Mouse (Mus musculus): Measurements from ENCODE around the gene Ackr3. TPM values are rescaled to one million over a fixed set of nuclear protein-coding genes. Genes with fewer than 3 reads are reported as not detected.

The Ackr3 gene
- total and polyA plus RNA-seq, 3 experiments: 13.1 to 34.4 (median 23.1) TPM

DNA sequence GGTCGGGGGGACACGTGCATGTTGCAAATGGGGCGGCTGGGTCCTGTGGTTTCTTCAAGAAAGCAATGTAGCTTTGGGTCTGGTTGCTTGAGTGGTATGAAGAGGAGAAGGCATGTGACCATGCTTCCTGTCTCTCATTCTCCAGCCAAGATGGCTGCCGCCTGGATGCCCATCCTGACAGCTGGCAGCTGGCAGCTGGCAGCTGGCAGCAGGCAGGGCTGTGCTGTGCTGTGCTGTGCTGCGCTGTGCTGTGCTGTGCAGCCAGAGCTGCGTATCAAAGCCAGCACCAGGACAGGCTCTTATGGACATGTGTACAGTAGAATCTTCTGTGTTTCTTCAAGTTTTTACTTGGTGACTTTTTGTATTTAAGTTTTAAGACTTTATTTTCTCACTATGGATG, 11.1 kb downstream of the Ackr3 start:
- Histone ChIP-seq H3K27me3 (replicated peaks) (no peaks in the 10 kb centered on the region), H3K36me3 (replicated peaks in 1 of 2; ENCODE audit: control insufficient read depth in 1 of 2, insufficient read depth in 1 of 2, low read length in 1 of 2) (peaks cover 20 to 69% of the 10 kb centered on the region in 2 experiments), H3K27ac (ENCODE audit: insufficient read depth, low read depth) (no peak overlapping the region), H3K79me2 (replicated peaks; ENCODE audit: control insufficient read depth, extremely low read depth, insufficient read depth, poor library complexity, severe bottlenecking) (peaks cover 15% of the 10 kb centered on the region), H3K4me1 (ENCODE audit: control insufficient read depth in 1 of 2, insufficient read depth in 2 of 2) (peaks cover 53 to 99% of the 10 kb centered on the region in 2 experiments), H3K4me3 (replicated peaks in 1 of 3; ENCODE audit: low read depth in 2 of 3, low read length in 2 of 3, poor library complexity in 1 of 3) (no peak overlapping the region), H3K9ac (ENCODE audit: insufficient read depth, low read depth) (no peak overlapping the region), H3K9me3 (replicated peaks; ENCODE audit: low read length) (peaks cover 6% of the 10 kb centered on the region), H3K4me2 (ENCODE audit: insufficient read depth, low read depth, poor library complexity, severe bottlenecking) (no peak overlapping the region)
- TF ChIP-seq ZC3H11A (IDR thresholded peaks at IDR 0.05; ENCODE audit: low read depth, low read length) (no peak), PAX5 (IDR thresholded peaks at IDR 0.05; ENCODE audit: low read length) (no peak), ZNF384 (IDR thresholded peaks at IDR 0.05; ENCODE audit: low read depth, low read length) (no peak), RCOR1 (conservative IDR thresholded peaks at IDR 0.05; ENCODE audit: low read depth, low read length) (no peak)
- in situ Hi-C loops (cut with MboI; ENCODE audit: low pct_ligation_motif_present, low pct_unique_long_range_greater_than_20kb, low sequenced_read_pairs) (no loop called here), dilution Hi-C loops (cut with MboI; ENCODE audit: extremely low pct_ligation_motif_present, extremely low pct_unique_long_range_greater_than_20kb, low sequenced_read_pairs) (no loop called here)
- no peak for DNase-seq (ENCODE audit: extremely low read depth)

- H3K9ac ChIP-seq (ENCODE audit: insufficient read depth, low read depth): no peak overlapping the region
- H3K9me3 ChIP-seq (replicated peaks; ENCODE audit: low read length): peaks cover 6% of the 10 kb centered on the region
- peaks cover 47 to 97% of the 10 kb centered on the region in 2 experiments for H3K4me1 ChIP-seq (ENCODE audit: control insufficient read depth in 1 of 2, insufficient read depth in 2 of 2)
- peak overlapping the region; percentile 79 for H3K27ac ChIP-seq (ENCODE audit: insufficient read depth, low read depth)
- peak overlapping the region; percentile 57; the same call in 1 of the 2 replicates for H3K4me2 ChIP-seq (ENCODE audit: insufficient read depth, low read depth, poor library complexity, severe bottlenecking)
- in situ Hi-C loops (cut with MboI; ENCODE audit: low pct_ligation_motif_present, low pct_unique_long_range_greater_than_20kb, low sequenced_read_pairs): no loop called here
- TF ChIP-seq MXI1 (IDR thresholded peaks at IDR 0.05; ENCODE audit: low read depth, low read length): peak; percentile 40; the same call in 1 of the 2 replicates
- TF ChIP-seq CHD1 (IDR thresholded peaks at IDR 0.05; ENCODE audit: low read depth, low read length): 0 out of 2 replicates have a peak, but pooled peaks have one; percentile 52
- TF ChIP-seq SIN3A (IDR thresholded peaks at IDR 0.05; ENCODE audit: low read length): no peak
- peak overlapping the region in 1 of 3 experiments; percentile 3 for H3K4me3 ChIP-seq (replicated peaks in 1 of 3; ENCODE audit: low read depth in 2 of 3, low read length in 2 of 3, poor library complexity in 1 of 3)
- H3K27me3 ChIP-seq (replicated peaks): no peaks in the 10 kb centered on the region
- dilution Hi-C loops (cut with MboI; ENCODE audit: extremely low pct_ligation_motif_present, extremely low pct_unique_long_range_greater_than_20kb, low sequenced_read_pairs): no loop called here
- H3K79me2 ChIP-seq (replicated peaks; ENCODE audit: control insufficient read depth, extremely low read depth, insufficient read depth, poor library complexity, severe bottlenecking): peaks cover 13% of the 10 kb centered on the region
- DNase-seq (ENCODE audit: extremely low read depth): no peak
- H3K36me3 ChIP-seq (replicated peaks in 1 of 2; ENCODE audit: control insufficient read depth in 1 of 2, insufficient read depth in 1 of 2, low read length in 1 of 2): peaks cover 18 to 59% of the 10 kb centered on the region in 2 experiments
These were observed 12.1 kb downstream of the Ackr3 start for GRCm38 (mm10) chr1:90215881-90216280.

DNA sequence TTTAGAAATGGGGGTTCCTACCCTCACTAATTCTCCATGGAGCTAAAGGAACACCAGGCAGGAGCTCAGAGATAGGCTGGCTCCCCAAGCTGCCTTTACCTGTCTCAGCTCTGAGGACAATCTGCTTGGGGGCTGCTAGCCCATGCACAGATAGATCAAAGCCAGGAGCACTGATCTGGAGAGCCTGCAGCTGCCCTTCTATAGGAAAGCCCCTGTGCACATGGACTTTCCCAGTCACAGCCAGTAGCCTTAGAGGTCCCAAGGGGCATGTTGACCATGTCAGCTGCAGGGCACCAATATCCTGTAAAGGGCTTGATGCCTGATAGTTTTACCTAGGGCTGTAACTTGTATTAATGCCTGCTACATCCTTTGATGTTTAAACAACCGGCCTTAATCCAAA, 12.6 kb downstream of the Ackr3 start:
- Histone ChIP-seq H3K27ac (ENCODE audit: insufficient read depth, low read depth) (peak overlapping the region; percentile 79), H3K27me3 (replicated peaks) (no peaks in the 10 kb centered on the region), H3K9ac (ENCODE audit: insufficient read depth, low read depth) (no peak overlapping the region), H3K9me3 (replicated peaks; ENCODE audit: low read length) (peaks cover 6% of the 10 kb centered on the region), H3K79me2 (replicated peaks; ENCODE audit: control insufficient read depth, extremely low read depth, insufficient read depth, poor library complexity, severe bottlenecking) (peaks cover 8% of the 10 kb centered on the region), H3K36me3 (replicated peaks in 1 of 2; ENCODE audit: control insufficient read depth in 1 of 2, insufficient read depth in 1 of 2, low read length in 1 of 2) (peaks cover 18 to 54% of the 10 kb centered on the region in 2 experiments), H3K4me1 (ENCODE audit: control insufficient read depth in 1 of 2, insufficient read depth in 2 of 2) (peaks cover 44 to 97% of the 10 kb centered on the region in 2 experiments), H3K4me2 (ENCODE audit: insufficient read depth, low read depth, poor library complexity, severe bottlenecking) (peak overlapping the region; percentile 57; the same call in 1 of the 2 replicates), H3K4me3 (replicated peaks in 1 of 3; ENCODE audit: low read depth in 2 of 3, low read length in 2 of 3, poor library complexity in 1 of 3) (no peak overlapping the region)
- in situ Hi-C loops (cut with MboI; ENCODE audit: low pct_ligation_motif_present, low pct_unique_long_range_greater_than_20kb, low sequenced_read_pairs): no loop called here
- peak; percentile 75 for DNase-seq (ENCODE audit: extremely low read depth)
- dilution Hi-C loops (cut with MboI; ENCODE audit: extremely low pct_ligation_motif_present, extremely low pct_unique_long_range_greater_than_20kb, low sequenced_read_pairs): no loop called here
- TF ChIP-seq POLR2AphosphoS2 (IDR thresholded peaks at IDR 0.05; ENCODE audit: low read depth, low read length) (no peak), RAD21 (IDR thresholded peaks at IDR 0.05; ENCODE audit: low read depth, low read length) (no peak), JUN (IDR thresholded peaks at IDR 0.05; ENCODE audit: insufficient read depth, low read depth, low read length) (0 out of 2 replicates have a peak, but pooled peaks have one; percentile 4), MAX (IDR thresholded peaks at IDR 0.05; ENCODE audit: low read length) (peak; percentile 74), JUND (conservative IDR thresholded peaks at IDR 0.05; ENCODE audit: low read depth, low read length) (no peak), USF2 (conservative IDR thresholded peaks at IDR 0.05; ENCODE audit: low read depth, low read length) (no peak), E2F4 (IDR thresholded peaks at IDR 0.05; ENCODE audit: insufficient replicate concordance, low read depth, low read length) (no peak), MAFK (IDR thresholded peaks at IDR 0.05; ENCODE audit: insufficient replicate concordance, low read length) (0 out of 2 replicates have a peak, but pooled peaks have one; percentile 41), ZKSCAN1 (IDR thresholded peaks at IDR 0.05; ENCODE audit: borderline replicate concordance, low read depth, low read length) (no peak), PAX5 (IDR thresholded peaks at IDR 0.05; ENCODE audit: low read length) (no peak), MYC (IDR thresholded peaks at IDR 0.05; ENCODE audit: low read depth, low read length) (peak; percentile 50; the same call in 1 of the 2 replicates), ZC3H11A (IDR thresholded peaks at IDR 0.05; ENCODE audit: low read depth, low read length) (no peak), ELF1 (IDR thresholded peaks at IDR 0.05; ENCODE audit: low read depth, low read length) (no peak), SIN3A (IDR thresholded peaks at IDR 0.05; ENCODE audit: low read length) (0 out of 2 replicates have a peak, but pooled peaks have one; percentile 68), MXI1 (IDR thresholded peaks at IDR 0.05; ENCODE audit: low read depth, low read length) (peak; percentile 41; the same call in 1 of the 2 replicates), BHLHE40 (IDR thresholded peaks at IDR 0.05; ENCODE audit: low read depth, low read length) (peak; percentile 83), SMC3 (IDR thresholded peaks at IDR 0.05; ENCODE audit: low read depth, low read length) (peak; percentile 29), USF1 (IDR thresholded peaks at IDR 0.05; ENCODE audit: low read depth, low read length) (no peak), CHD1 (IDR thresholded peaks at IDR 0.05; ENCODE audit: low read depth, low read length) (no peak), NRF1 (IDR thresholded peaks at IDR 0.05; ENCODE audit: low read depth, low read length) (0 out of 2 replicates have a peak, but pooled peaks have one; percentile 11), HCFC1 (IDR thresholded peaks at IDR 0.05; ENCODE audit: low read depth, low read length) (no peak), NELFE (IDR thresholded peaks at IDR 0.05; ENCODE audit: low read depth, low read length) (no peak)

Measured in CH12.LX (cell line).